Mouse (Mus musculus): ENCODE measurements around the gene Fancd2os.

Gene Fancd2os

DNA sequence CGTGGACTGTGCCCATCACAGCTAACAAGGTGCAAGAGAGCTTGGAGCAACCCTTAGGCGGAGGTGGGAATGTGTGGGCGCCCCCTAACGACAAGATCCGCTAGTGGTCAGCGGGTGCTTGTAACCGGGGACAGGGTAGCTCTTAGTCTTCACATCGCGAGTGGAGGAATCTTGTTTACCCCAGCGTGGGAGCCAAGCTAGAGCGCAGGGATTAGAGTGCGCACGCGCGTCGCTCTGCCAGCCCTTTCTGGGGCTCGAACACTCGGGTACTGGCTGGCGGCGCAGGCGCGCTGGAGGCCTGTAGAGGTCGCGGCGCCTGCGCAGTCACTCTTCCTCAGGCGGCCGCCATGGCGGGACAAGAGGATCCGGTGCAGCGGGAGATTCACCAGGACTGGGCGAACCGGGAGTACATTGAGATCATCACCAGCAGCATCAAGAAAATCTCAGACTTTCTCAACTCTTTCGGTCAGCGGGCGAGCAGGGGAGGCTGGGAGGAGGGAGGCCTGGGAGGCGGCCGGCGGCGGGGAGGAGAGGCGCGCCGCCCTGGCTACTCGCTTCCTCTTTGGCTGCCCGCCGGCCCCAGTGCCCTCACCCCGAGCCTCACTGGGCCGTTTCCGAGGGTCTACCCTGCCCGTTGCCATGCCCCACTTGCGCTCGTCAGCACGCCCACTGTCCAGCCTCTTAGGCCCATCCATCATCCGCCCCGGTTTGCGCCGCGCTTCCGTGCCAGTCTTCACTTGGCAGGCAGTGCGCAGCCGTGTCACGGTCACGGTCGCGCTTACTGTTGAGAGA is 4.1 kb upstream of the Fancd2os start, which contains the start of gene Brk1:
Brk1 (plus strand) TSS at position 341 of the 792 bp plus-strand sequence.
- peak; percentile 94 for DNase-seq

DNA sequence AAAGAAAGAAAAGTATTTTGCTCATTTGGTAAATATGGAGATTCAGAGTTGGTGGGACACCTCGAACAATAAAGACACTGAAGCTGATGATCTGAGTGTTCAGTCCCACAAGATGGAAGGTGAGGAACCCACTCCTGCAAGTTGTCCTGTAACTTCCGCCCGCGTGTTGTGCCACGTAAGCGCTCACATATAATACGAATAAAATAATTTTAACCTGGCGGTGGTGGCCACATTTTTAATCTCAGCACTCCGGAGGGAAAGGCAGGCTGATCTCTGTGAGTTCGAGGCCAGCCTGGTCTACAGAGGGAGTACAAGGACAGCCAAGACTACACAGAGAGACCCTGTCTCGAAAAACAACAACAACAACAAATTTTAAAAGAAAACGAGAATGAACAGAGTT is 3.5 kb upstream of the Fancd2os start:
- DNase-seq, result no peak

DNA sequence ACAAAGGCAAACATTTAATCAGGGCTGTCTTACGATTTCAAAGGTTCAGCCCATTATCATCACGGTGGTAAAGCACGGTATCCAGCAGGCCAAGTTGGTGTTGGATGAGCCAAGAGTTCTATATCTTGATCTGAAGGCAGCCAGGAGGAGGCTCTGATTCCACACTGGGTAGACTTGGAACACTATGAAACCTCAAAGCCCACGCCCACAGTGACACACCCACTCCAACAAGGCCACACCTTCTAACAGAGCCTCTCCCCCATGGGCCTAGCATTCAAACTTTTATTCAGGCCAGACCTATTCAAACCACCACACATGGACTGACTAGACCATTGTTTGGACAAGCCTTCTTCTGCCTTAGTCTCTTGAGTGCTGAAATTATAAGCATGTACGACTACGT is 2.3 kb upstream of the Fancd2os start:
- no peak for DNase-seq

DNA sequence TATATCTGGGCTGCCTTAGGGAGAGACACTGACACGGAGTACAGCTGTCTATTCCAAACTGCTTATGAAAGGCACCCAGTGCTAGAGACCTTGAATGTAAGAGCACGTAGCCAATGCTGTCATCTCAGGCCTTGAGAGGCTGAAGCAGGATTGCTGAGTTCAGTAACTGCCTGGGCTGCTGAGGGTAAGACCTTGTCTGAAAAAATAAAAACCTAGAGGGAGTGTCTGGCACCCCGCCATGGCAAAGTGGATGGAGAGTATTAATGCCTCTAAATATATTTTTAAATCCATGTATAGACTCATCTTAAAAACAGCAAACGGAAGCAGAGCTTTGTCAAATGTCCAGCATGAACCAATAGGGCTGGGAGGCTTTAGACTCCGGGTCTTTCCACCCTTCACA is 682 bp downstream of the Fancd2os start:
- peak; percentile 22 for DNase-seq

DNA sequence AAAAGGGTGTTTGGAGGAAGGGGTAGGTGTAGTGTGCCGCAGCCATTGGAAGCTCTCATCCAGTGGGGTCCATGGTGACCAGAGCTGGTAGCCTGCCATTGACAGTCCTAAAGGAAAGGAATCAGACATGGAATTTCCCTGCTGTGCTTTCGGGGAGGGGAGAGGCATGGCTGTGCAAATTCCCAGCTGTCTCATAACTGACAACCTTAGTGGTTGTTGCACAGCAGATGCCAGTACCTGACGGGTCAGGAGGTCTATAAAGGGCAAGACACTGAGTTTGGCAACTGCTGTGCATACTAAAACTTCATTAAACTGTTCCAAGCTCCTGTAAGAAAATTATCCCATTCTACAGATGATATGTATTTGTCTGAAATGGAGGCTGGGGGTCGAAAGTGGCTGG is 2.6 kb downstream of the Fancd2os start:
- DNase-seq, result no peak

DNA sequence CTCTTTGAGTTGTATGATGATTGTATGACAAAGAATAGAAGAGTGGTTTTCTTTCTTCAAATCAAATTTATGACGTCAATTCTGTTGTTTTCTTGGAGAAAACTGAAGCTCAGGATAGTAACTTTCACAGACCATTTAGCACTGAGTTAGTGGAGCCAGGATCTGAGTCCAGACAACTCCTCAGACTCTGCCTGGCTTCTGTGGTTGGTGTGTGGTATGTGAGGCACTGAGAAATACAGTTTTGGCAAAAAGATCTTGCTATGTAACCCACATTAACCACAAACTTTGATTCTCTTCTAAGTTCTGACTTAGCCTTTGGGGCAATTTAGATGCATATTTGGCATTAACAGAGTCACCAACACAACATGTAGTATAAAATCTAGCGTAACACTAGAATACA is 7.9 kb downstream of the Fancd2os start:
- DNase-seq, result no peak

DNA sequence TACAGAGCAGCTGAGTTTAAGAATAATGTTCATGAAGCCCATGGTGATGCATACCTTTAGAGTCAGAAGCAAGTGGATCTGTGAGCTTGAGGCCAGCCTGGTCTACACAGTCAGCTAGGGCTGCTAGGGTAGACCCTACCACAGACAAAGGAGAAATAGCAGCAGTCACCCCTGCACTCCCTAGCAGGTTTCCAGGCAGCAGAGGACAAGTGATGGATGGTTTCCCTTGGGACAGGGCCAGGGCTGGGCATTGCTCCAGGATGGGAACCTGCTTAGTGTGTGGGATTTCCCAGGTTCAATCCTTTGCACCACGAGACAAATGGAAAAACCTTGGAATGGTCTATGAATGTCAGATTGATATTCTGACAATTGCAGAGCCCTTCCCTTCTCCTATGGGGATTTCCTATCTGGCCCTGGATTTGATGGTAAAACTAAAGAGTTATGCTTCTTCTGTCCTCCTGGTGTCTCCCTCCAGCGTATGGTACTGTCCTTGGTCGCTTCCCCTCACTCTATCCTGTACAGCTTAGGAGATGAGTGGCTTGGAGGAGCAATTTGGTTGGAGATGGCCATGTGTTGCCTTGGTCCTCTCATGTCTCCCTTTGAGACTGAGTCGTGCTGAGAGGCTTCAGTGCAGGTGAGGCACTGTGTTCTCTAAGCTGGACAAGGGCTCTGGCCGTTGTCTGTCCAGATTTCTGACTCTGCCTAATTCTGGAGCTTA is 13.9 kb downstream of the Fancd2os start:
- no peak for DNase-seq

DNA sequence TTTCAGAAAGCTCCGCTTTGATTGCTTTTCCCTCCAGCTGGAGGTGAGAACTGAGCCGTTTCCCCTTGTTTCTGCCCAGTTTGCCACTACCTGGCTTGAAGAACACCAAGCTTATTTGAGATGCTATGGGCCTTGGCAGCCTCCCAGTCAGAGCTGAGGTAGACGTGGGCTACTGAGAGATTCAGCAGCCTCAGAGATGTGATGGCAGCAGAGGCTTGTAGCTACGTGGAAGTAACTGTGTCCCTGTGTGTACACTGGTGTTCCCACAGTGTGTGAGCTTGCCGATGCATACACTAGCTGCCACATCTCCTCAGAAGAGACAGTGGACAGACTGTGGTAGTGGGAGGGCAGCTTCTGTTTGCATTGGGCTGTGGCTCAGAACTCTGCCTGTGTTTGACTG is 15.4 kb downstream of the Fancd2os start:
- DNase-seq, result no peak

DNA sequence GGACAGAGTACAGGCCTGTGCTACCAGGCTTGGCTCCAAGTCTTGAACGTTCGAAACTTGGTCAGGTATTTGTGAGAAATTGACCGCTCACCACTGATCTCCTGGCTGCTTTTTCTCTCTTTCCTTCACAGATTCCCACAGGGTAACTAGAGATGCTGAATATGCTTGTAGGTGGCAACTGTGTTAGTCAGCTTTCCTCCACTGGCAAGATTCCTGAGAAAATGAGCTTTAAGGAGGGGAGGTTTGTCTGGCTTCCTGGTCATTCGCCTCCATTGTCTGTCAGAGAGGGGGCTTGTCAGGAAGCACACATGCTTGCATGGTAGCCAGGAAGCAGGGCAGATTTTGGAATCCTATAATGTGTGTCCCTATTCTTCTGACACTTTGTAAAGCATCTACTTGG is 17.5 kb downstream of the Fancd2os start:
- DNase-seq, result no peak

DNA sequence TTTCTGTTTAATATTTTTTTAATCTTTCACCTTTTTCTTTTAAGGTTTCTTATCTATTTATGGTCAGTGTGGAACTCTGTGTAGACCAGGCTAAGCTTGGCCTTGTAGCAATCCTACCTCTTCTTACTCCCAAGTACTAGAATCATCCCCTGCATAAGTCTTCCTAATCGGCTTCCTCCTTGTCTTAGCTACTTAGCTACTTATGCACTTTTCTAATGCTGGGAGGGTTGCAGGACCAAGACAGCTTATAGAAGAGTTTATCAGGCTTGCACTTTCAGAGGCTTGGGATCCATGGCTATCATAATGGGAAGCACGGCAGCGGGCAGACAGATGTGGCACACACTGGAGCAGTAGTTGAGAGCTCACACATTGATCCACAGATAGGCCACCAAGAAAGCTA is 21.2 kb downstream of the Fancd2os start:
- DNase-seq, result no peak

DNA sequence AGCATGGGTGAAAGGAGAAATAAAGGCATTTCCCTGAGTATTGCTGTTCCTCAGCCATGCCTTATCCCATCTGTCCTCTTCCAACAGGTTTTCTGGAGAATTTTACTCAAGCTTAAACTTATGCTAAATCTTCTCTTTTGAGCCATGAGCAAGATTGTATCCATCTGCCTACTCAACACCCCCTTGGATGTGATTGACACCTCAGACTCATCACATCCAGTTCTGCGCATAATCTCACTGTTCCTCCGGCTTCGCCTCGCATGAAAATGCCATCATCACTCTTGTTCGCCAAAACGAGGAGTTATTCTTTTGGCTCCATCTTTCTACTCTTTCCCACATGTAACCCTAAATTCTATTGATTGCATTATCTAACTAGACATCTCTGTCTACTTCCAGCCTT is 24.5 kb downstream of the Fancd2os start:
- DNase-seq, result no peak

DNA sequence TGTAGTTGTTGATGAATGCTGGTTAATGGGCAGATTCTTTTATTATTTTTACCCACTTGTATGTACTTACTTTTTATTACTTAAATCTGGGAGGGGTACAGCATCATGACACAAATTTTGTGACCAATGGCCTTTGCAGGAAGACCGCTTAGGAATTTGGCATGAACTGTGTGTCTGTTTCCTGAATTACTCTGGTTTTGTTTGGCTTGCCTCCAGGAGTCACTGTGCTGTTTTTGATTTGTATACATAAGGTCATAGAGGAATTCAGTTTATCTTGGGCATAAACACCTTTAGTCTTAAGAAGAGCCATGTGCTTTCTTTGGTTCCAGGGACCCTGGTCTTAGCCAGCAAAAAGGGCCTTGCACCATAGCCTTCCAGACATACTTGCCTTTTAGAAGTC is 36.0 kb downstream of the Fancd2os start:
- no peak for DNase-seq

DNA sequence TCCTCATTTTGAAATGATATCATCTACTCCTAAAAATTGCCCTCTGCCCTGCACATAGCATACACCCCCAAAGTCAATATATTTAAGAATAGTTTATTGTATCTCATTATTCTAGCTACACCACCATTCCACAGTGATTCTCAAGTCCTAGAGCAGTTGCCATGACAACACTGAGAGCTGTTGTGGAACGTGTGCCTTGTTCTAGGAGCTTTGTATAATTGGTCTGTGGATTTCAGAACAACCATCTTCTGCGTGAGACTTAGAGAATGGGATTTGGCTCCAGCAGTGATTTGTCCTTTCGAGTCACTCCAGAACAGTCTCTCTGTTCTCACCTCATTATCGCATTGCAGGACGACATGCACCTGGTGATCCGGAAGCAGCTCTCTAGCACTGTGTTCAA is 40.8 kb downstream of the Fancd2os start:
- no peak for DNase-seq

Data from right cerebral cortex, postnatal 4 days (tissue).